Mouse (Mus musculus) embryo, embryonic 11.5 days (tissue): Measurements from ENCODE around the gene Raver2.

Experiments used
- DNase-seq: peaks from one replicate; pipeline ENCODE4 v3.0.0-alpha.2; 2012; ENCODE audit warnings: low read depth, low spot score

Gene Raver2

DNA sequence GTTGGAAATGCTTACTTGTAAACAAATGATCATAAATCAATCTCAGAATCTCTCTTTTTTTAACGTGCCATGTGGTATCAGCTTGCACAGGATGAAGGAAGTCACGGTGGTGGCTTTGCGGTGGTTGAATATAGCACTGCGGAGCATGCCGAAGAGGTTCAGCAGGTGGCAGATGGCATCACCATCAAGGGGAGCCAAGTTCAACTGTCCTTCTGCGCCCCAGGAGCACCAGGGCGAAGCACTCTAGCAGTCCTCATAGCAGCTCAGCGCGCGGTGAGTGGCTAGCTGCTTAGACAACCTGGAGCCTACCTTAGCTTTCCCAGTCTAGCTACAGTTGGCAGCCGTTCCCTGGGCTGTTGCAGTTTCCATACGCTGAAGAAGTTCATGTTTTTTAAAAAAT, 38.3 kb downstream of the Raver2 start:
- no peak for DNase-seq

GRCm38 (mm10) chr4:101121002-101121401, 52.2 kb downstream of the Raver2 start:
- no peak for DNase-seq

- DNase-seq: no peak
These were observed 66.2 kb downstream of the Raver2 start for GRCm38 (mm10) chr4:101135013-101135412.

GRCm38 (mm10) chr4:101135909-101136308, 67.1 kb downstream of the Raver2 start:
- DNase-seq: no peak

- DNase-seq: no peak
These were observed 69.2 kb downstream of the Raver2 start for GRCm38 (mm10) chr4:101137975-101138374.

DNA sequence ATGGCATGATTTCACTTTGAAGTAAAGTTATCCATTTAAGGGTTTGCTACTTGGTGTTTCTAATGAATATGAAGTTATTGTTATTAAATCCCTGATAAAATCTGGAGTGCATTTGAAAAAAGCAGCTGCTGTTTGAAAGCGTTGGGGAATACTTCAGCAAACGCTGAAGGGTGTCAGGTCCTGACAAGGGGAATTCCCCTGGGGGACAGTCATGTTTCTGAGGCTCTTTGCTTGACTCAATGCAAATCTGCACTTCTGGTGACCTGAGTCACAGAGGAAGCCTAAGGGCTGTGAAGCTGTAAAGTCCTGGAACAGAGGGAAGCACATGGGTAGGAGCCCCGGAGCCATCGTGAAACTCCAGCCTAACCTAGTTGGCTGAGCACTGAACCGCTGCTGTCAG, 73.0 kb downstream of the Raver2 start:
- DNase-seq: no peak

DNA sequence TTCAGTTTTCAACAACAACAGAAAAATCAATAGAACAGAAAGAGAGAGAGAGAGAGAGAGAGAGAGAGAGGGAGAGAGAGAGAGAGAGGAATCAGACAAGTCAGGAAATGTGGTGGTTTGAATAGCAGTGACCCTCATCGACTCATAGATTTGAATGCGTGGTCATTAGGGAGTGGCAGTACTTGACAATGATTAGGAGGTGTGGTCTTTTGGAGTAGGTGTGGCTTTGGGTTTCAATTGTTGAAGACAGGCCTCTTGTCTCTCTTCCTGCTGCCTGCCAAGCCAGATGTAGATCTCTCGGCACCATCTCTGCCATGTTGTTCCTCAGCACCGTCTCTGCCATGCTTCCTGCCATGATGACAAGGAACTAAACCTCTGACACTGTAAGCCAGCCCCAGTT, 75.1 kb downstream of the Raver2 start:
- DNase-seq: no peak

DNA sequence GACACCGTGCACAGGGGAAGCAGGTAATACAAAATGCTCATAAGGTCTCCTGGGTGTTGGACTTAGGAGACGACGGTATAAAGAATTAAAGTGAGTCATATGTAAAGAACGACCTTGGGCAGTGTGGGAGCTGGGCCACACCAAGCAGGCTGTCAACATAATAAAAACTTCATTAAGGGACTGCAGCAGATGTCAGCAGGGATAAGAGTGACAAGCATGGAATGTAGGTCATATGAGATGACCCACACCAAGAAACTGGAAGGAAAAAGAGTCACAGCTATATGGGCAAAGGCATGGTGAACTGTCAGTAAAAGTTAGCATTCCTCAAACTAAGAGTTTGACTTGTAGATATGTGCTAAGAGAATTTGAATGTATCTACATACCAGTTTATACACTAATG, 75.6 kb downstream of the Raver2 start:
- DNase-seq: no peak

GRCm38 (mm10) chr4:101144790-101145189, 76.0 kb downstream of the Raver2 start:
- DNase-seq: no peak

- DNase-seq: peak; percentile 69
These were observed 77.4 kb downstream of the Raver2 start for GRCm38 (mm10) chr4:101146047-101146745.

DNA sequence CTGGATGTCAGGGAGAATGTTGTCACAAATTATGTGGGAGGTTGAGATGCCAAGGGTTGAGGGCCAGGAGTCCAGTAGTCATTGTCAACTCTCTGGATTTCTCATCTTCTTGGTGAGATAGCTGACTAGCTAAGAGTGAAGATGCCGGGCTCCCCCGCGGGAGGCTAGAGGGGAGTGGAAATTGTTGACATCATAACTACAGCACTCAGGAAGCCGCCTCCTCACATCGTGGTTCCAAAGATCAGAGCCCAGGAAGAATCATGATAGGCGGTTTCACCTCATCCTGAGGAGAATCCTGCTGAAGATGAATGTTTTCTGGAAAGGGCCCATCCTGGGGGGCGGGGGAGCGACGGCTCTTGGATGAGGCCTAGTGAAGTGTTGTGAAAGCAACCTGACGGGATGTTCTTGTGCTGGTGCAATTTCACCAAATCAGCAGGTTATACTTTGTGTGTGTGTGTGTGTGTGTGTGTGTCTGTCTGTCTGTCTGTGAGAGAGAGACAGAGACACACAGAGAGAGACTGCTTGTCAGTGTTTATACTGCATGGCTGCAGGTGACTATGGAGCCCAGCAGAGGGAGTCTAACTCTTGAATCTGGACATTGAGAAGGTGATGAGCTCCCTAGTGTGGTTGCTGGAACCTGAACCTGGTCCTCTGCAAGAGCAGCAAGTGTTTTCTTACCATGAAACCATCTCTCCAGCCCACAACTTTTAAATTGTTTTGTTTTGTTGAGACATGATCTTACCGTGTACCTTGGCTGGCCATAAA, 78.3 kb downstream of the Raver2 start:
- DNase-seq: no peak

GRCm38 (mm10) chr4:101155541-101155940, 86.8 kb downstream of the Raver2 start:
- DNase-seq: no peak

DNA sequence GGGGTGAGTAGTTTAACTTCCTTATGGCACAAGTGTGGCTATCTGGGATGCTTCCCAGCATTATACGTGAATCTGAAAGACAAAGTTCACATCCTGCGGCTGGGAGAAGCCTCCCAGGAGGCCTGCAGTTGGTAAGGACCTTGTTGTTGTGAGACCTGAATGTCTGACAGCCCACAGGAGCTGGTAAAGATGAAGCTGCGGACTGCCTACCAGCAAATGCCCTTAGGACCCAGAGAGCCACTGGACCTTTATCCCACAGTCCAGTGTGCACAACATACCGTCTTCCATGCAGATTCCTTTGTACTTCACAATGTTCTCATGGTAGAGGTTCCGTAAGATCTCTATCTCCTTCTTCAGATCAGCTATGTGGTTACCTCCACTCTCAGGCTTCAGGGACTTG, 88.7 kb downstream of the Raver2 start:
- DNase-seq: no peak

- no peak for DNase-seq
These were observed 89.5 kb downstream of the Raver2 start for GRCm38 (mm10) chr4:101158282-101158681.

- DNase-seq: no peak
These were observed 90.5 kb downstream of the Raver2 start for GRCm38 (mm10) chr4:101159191-101159764.

DNA sequence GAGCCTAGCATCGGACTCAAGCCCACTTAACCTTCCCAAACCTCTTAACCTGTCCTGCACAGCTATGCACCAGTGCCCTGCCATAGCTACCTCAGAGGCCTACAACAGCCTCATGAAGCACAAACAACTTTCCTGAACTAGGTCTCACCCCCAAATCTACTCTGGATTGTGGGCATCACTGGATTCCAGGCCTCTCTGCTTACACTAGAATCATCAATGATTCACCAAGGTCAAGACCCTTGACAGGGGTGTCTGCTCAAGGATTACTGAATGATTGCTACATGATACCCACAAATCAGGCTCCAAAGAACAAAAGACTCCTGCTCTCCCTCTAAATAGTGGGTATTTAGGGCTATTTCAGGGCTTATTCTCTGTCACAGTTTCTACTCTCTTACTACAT, 92.0 kb downstream of the Raver2 start:
- no peak for DNase-seq

DNA sequence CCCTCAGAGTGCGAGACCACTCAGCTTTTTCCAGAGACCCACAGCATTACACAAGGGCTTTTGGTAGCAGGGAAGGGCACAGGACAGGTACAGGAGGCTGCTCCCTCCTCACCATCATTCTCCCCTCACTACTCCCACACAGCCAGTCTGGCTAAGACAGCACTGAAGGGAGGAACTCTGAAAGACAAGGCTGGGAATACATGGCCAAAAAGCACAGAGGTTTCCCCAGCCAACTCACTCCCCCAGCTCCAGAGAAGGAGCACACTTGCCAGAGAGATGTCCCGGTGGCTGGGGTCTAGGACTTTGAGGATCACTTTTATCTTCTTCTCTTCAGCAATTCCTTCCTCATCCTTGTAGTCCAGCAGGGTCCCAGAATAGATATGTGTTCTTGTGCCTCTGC, 95.4 kb downstream of the Raver2 start:
- DNase-seq: no peak

DNA sequence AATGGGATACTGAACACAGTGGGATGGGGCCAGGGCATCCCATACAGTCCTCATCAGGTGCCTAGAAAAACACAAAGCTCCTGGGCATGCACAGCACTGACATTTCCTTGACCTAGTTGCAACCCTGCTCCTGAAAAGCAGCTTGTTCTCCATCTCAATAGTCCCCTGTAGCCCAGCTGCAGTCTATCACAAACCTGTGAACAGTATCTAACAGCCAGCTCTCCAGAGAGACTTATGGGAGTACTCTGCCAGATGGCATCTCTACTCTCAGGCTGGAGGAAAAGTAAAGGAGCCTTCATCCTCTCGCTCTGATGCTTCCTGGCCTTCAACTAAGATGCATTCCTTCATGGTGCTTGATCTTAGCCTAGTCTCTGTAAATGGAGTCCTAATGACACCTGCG, 95.9 kb downstream of the Raver2 start:
- DNase-seq: no peak

DNA sequence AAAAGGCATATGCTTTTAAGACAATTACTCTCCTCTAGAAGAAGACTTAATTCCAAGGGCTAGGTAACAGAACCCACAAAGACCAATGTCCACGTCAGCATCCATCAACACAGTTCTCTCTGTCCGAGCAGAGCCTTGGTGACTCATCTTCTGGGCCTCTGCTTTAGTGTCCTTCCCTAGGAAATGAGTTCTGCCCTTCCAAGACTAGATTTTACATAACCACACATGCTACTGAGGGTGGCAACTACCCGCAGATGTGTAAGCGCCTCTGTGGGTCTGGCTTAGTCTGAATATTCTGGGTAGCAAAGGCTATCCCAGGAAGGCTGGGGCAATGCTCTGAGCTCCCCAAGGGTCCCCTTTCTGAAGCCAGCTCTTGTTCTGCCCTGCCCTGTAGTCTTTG, 97.0 kb downstream of the Raver2 start:
- no peak for DNase-seq

- no peak for DNase-seq
These were observed 99.0 kb downstream of the Raver2 start for GRCm38 (mm10) chr4:101167777-101168176.

DNA sequence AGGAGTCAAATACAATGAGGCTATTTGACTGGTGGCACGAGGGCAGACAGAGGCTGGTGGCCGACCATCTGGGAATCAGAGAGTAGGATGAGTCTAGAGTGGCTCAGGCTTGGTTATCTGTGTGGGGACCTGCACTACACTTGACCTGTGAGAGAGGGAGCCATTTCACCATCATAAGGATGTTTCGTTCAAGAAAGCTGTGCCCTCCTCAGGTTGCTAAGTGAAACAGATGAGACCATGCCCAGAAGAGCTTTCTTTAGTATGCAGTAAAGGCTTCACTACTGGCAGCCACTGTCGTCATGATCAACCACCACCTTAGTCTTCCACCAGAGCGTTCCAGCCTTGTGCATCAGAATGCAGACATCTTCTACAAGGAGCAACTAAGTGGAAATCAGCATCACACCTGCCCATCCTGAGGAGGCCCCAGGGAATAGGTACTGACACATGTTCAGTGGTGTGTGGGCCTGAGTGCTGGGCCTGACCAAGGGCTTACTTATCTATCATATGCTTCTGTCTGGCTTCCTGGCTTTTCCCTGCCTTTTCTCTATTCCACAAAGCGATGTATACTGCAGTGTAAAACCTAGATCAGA, 99.5 kb downstream of the Raver2 start:
- DNase-seq: peak; percentile 29

DNA sequence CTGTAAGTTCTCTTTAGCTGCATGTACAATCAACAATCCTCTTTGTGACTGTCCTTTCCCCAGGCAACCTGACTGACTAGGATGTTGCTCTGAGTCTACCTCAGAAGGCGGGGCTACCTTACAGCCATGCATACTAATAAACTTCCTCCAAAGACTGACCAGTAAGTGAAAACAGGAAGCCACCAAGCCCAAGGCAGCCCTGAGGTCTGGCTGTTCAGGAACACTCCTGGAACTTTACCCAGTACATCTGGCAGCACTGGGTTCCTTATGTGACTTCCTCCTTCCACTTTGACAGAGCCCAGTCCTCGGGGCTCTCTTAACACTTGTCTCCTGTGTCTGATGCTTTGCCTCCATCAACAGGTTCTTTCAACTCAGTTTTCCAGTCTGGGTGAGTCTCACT, 104.0 kb downstream of the Raver2 start:
- DNase-seq: no peak
